Comparison of ENCODE assay signal across 22 mouse cellular contexts in genomic region chr13:118629661-118630428, GRCm38 (mm10). TPM values are rescaled to one million over a fixed set of nuclear protein-coding genes. Genes with fewer than 3 reads are reported as not detected.
A peak's percentile ranks its signal among the peaks of the same experiment; 100 is the strongest.
DNase-seq lines count a peak whose midpoint lies in the region; ATAC-seq and TF ChIP-seq lines count a peak whose summit lies in the region.
"Had no signal": no experiment of that assay in that cellular context is flagged by ENCODE, and none has a peak within 500 bp of the region (broad histone marks: within the 10 kb centered on the region; RNA-seq: fewer than 3 reads in every experiment).

No protein-coding gene starts in this region.

- H3K27me3 ChIP-seq in G1E (ENCODE audit: insufficient read depth, low read length) (no peaks in the 10 kb centered on the region), MEL (ENCODE audit: control insufficient read depth in 1 of 2, insufficient read depth in 2 of 2, low read length in 2 of 2) (no peaks in the 10 kb centered on the region)
- H3K27me3 ChIP-seq in liver, embryonic 11.5 days (replicated peaks; ENCODE audit: control insufficient read depth, insufficient read depth, low read length): no peaks in the 10 kb centered on the region
- no peaks in the 10 kb centered on the region for H3K27me3 ChIP-seq in liver, embryonic 15.5 days
- H3K27me3 ChIP-seq in hindbrain, embryonic 11.5 days (ENCODE audit: control insufficient read depth, insufficient read depth, low read length): no peaks in the 10 kb centered on the region
- H3K27me3 ChIP-seq: embryonic facial prominence, embryonic 15.5 days; heart, embryonic 15.5 days had no signal

- no peak overlapping the region for H3K27ac ChIP-seq in MEL (ENCODE audit: control insufficient read depth, low read depth, low read length)
- no peak overlapping the region for H3K27ac ChIP-seq in liver, embryonic 11.5 days (ENCODE audit: low read depth, low read length)
- peak overlapping the region; percentile 48; the same call in 1 of the 2 replicates for H3K27ac ChIP-seq in liver, embryonic 15.5 days (replicated peaks)
- H3K27ac ChIP-seq in hindbrain, embryonic 11.5 days (ENCODE audit: low read depth, low read length): no peak overlapping the region
- H3K27ac ChIP-seq: embryonic facial prominence, embryonic 15.5 days; heart, adult 2 months; heart, embryonic 15.5 days; hindbrain, embryonic 14.5 days had no signal

- ATAC-seq in G1E (ENCODE audit: extremely low read depth, insufficient number of reproducible peaks, low FRiP score, poor library complexity, severe bottlenecking): peak; percentile 88
- ATAC-seq in liver, embryonic 11.5 days (replicated peaks; ENCODE audit: low FRiP score): peak; percentile 97
- ATAC-seq in liver, embryonic 15.5 days (ENCODE audit: insufficient read depth): peak; percentile 96
- ATAC-seq in hindbrain, embryonic 11.5 days (ENCODE audit: low FRiP score): no peak
- ATAC-seq: forebrain, embryonic 16.5 days had no signal

- no peaks in the 10 kb centered on the region for H3K9me3 ChIP-seq in G1E (replicated peaks)
- no peaks in the 10 kb centered on the region for H3K9me3 ChIP-seq in MEL (replicated peaks; ENCODE audit: insufficient read depth, low read length)
- H3K9me3 ChIP-seq in liver, embryonic 11.5 days (ENCODE audit: control insufficient read depth, low read length): no peaks in the 10 kb centered on the region
- H3K9me3 ChIP-seq in liver, embryonic 15.5 days (replicated peaks): no peaks in the 10 kb centered on the region
- H3K9me3 ChIP-seq in hindbrain, embryonic 11.5 days (ENCODE audit: control insufficient read depth, low read length): no peaks in the 10 kb centered on the region
- H3K9me3 ChIP-seq: embryonic facial prominence, embryonic 15.5 days; heart, embryonic 15.5 days had no signal

- H3K36me3 ChIP-seq in G1E (replicated peaks): no peaks in the 10 kb centered on the region
- H3K36me3 ChIP-seq in MEL (ENCODE audit: control insufficient read depth in 1 of 2, insufficient read depth in 2 of 2, low read length in 2 of 2): no peaks in the 10 kb centered on the region
- no peaks in the 10 kb centered on the region for H3K36me3 ChIP-seq in liver, embryonic 11.5 days (ENCODE audit: control insufficient read depth, insufficient read depth, low read length)
- H3K36me3 ChIP-seq in liver, embryonic 15.5 days (replicated peaks): no peaks in the 10 kb centered on the region
- H3K36me3 ChIP-seq in hindbrain, embryonic 11.5 days (ENCODE audit: control insufficient read depth, insufficient read depth, low read length): no peaks in the 10 kb centered on the region
- H3K36me3 ChIP-seq: embryonic facial prominence, embryonic 15.5 days; heart, embryonic 15.5 days had no signal

- H3K79me2 ChIP-seq in MEL (ENCODE audit: control insufficient read depth, insufficient read depth, low read length, poor library complexity): no peaks in the 10 kb centered on the region

- no peak for TF ChIP-seq RAD21 in MEL (IDR thresholded peaks at IDR 0.05; ENCODE audit: low read depth, low read length)

- H3K9ac ChIP-seq in MEL (ENCODE audit: control insufficient read depth, low read depth, low read length, poor library complexity, severe bottlenecking): no peak overlapping the region
- H3K9ac ChIP-seq in liver, embryonic 11.5 days (ENCODE audit: low read depth, low read length): no peak overlapping the region
- H3K9ac ChIP-seq in liver, embryonic 15.5 days: no peak overlapping the region
- H3K9ac ChIP-seq in hindbrain, embryonic 11.5 days (ENCODE audit: low read depth, low read length): no peak overlapping the region
- H3K9ac ChIP-seq: embryonic facial prominence, embryonic 15.5 days; heart, embryonic 15.5 days; hindbrain, embryonic 14.5 days had no signal

- 26% methylated on average over 3 of the region's 3 CpGs for WGBS in liver, embryonic 11.5 days
- 14% methylated on average over 3 of the region's 3 CpGs for WGBS in liver, embryonic 15.5 days (ENCODE audit: insufficient replicate concordance)
- WGBS in hindbrain, embryonic 11.5 days: 60% methylated on average over 3 of the region's 3 CpGs

- DNase-seq in G1E (ENCODE audit: low spot score) (peak; percentile 2), MEL (ENCODE audit: low read depth, low spot score) (peak; percentile 3)
- no peak for DNase-seq in liver, embryonic 11.5 days (ENCODE audit: low spot score)
- no peak for DNase-seq in hindbrain, embryonic 11.5 days (ENCODE audit: low spot score)
- DNase-seq in lung, postnatal 14 days: no peak
- DNase-seq in right cerebral cortex, postnatal 36 days (ENCODE audit: low spot score in 2 of 2): no peak
- no peak for DNase-seq in left cerebral cortex, adult 11 months (ENCODE audit: low spot score)
- DNase-seq: adrenal gland, postnatal 10 days; cerebellum, adult 18-20 months; cerebellum, postnatal 10 days; embryo, embryonic 11 days; gastrocnemius, postnatal 10 days; heart, adult 2 months; heart, postnatal 14 days had no signal

- H3K4me3 ChIP-seq in G1E (ENCODE audit: low read depth, low read length) (no peak overlapping the region), MEL (ENCODE audit: control insufficient read depth in 1 of 2, insufficient read depth in 1 of 2, low read depth in 2 of 2, low read length in 2 of 2) (no peak overlapping the region)
- no peak overlapping the region for H3K4me3 ChIP-seq in liver, embryonic 11.5 days (ENCODE audit: low read depth, low read length)
- H3K4me3 ChIP-seq in liver, embryonic 15.5 days (replicated peaks): no peak overlapping the region
- H3K4me3 ChIP-seq in hindbrain, embryonic 11.5 days (ENCODE audit: low read depth, low read length): no peak overlapping the region
- H3K4me3 ChIP-seq: embryonic facial prominence, embryonic 15.5 days; erythroblast, embryonic 14.5 days; heart, adult 2 months; heart, embryonic 15.5 days had no signal

- TF ChIP-seq EP300 in MEL (IDR thresholded peaks at IDR 0.05; ENCODE audit: low read depth in 1 of 2, low read length in 2 of 2): no peak; a peak in 1 of 4 replicates

- TF ChIP-seq CTCF in G1E (IDR thresholded peaks at IDR 0.05; ENCODE audit: low read depth, low read length) (no peak), MEL (IDR thresholded peaks at IDR 0.05 in 2 of 3, conservative IDR thresholded peaks at IDR 0.05 in 1 of 3; ENCODE audit: control insufficient read depth in 1 of 3, insufficient read depth in 1 of 3, low read depth in 2 of 3, low read length in 3 of 3, poor library complexity in 1 of 3, severe bottlenecking in 1 of 3) (no peak)

- TF ChIP-seq POLR2A in MEL (IDR thresholded peaks at IDR 0.05; ENCODE audit: control insufficient read depth in 1 of 2, insufficient read depth in 1 of 2, low read depth in 1 of 2, low read length in 2 of 2, poor library complexity in 1 of 2): no peak

- no peak overlapping the region for H3K4me2 ChIP-seq in liver, embryonic 11.5 days
- H3K4me2 ChIP-seq in liver, embryonic 15.5 days: no peak overlapping the region
- H3K4me2 ChIP-seq in hindbrain, embryonic 11.5 days (replicated peaks; ENCODE audit: low read depth, low read length): no peak overlapping the region
- H3K4me2 ChIP-seq: embryonic facial prominence, embryonic 15.5 days; heart, embryonic 11.5 days; heart, embryonic 15.5 days; hindbrain, embryonic 14.5 days had no signal

- H3K4me1 ChIP-seq in G1E (ENCODE audit: insufficient read depth, low read depth, low read length) (peaks cover 43% of the 10 kb centered on the region), MEL (ENCODE audit: control insufficient read depth in 1 of 2, insufficient read depth in 2 of 2, low read length in 2 of 2) (no peaks in the 10 kb centered on the region)
- no peaks in the 10 kb centered on the region for H3K4me1 ChIP-seq in liver, embryonic 11.5 days (replicated peaks; ENCODE audit: control insufficient read depth, insufficient read depth, low read length)
- H3K4me1 ChIP-seq in liver, embryonic 15.5 days (replicated peaks): peaks cover 6% of the 10 kb centered on the region; the same call in 1 of the 2 replicates
- H3K4me1 ChIP-seq in hindbrain, embryonic 11.5 days (replicated peaks; ENCODE audit: control insufficient read depth, insufficient read depth, low read length): no peaks in the 10 kb centered on the region
- H3K4me1 ChIP-seq: embryonic facial prominence, embryonic 15.5 days; heart, embryonic 15.5 days had no signal

TF ChIP-seq in MEL, 35 proteins besides CTCF, POLR2A, EP300 and RAD21:
- TF ChIP-seq TCF12 (IDR thresholded peaks at IDR 0.05; ENCODE audit: low read depth, low read length) (peak; percentile 50), BHLHE40 (IDR thresholded peaks at IDR 0.05; ENCODE audit: borderline replicate concordance, low read depth, low read length) (0 out of 2 replicates have a peak, but pooled peaks have one; percentile 26), NRF1 (IDR thresholded peaks at IDR 0.05; ENCODE audit: insufficient read depth, low read depth, low read length, poor library complexity, severe bottlenecking) (no peak), ETS1 (IDR thresholded peaks at IDR 0.05; ENCODE audit: low read depth, low read length) (peak; percentile 65)
TF ChIP-seq in MEL: peak in this region for 3.

RNA-seq across cellular contexts. Expression of gene Fgf10, which starts 39.7 kb away (rescaled TPM):
- total RNA-seq in G1E (2014; fragmentation: Nextera tagmentation): 7.8 and 8.9 TPM in 2 replicates
- 0.33 and 0.64 TPM in 2 replicates for total RNA-seq in G1E (2017)
- 0.06 and 0.11 TPM in 2 replicates for polyA plus RNA-seq in G1E (2012)
- total RNA-seq in MEL (2012; rRNA removed): not detected in 2 replicates
- polyA plus RNA-seq in MEL (2012; ENCODE audit: insufficient read depth in 1 of 2, insufficient read length in 2 of 2, low read depth in 1 of 2, low replicate concordance in 2 of 2, missing spikeins in 1 of 2): not detected
- polyA plus RNA-seq in liver, embryonic 11.5 days (2014; fragmentation: Nextera tagmentation; extraction: Ambion mirVana): 2.2 and 2.4 TPM in 2 replicates
- 0.07 and 0.13 TPM in 2 replicates for polyA plus RNA-seq in liver, embryonic 15.5 days (2015; fragmentation: Nextera tagmentation; extraction: Ambion mirVana)
- 2.3 and 3.8 TPM in 2 replicates for polyA plus RNA-seq in hindbrain, embryonic 11.5 days (2014; fragmentation: Nextera tagmentation; extraction: Ambion mirVana)
- total RNA-seq: hematopoietic stem cell, adult 5-6 weeks had no signal
- polyA plus RNA-seq: erythroblast, embryonic 14.5 days had no signal

Comparison
In these comparisons a context has a peak if more than half of its experiments do, and no peak if none do; other contexts are left out.
1. DNase-seq: peak in G1E (single experiment) and MEL (single experiment); none in liver, embryonic 11.5 days (single experiment), hindbrain, embryonic 11.5 days (single experiment), lung, postnatal 14 days (single experiment), right cerebral cortex, postnatal 36 days (0 of 2) and left cerebral cortex, adult 11 months (single experiment).